Mouse (Mus musculus) gastrocnemius, adult 2 months (tissue): ENCODE results near the gene Erh. TPM values are rescaled to one million over a fixed set of nuclear protein-coding genes. Genes with fewer than 3 reads are reported as not detected.

Experiments
- DNase-seq: peaks from one replicate; pipeline ENCODE4 v3.0.0; 2022
- H3K27ac ChIP-seq: fragments of 200-600 bp; 2 replicates; pipeline ENCODE4 v1.8.1; 2022; ENCODE audit warnings: mild to moderate bottlenecking
- H3K4me3 ChIP-seq: fragments of 200-600 bp; 2 replicates; pipeline ENCODE4 v1.8.1; 2022; ENCODE audit warnings: mild to moderate bottlenecking, moderate library complexity
- CTCF ChIP-seq: fragments of 200-600 bp; IDR thresholded peaks from 2 replicates; pipeline ENCODE4 v1.8.1; 2022; ENCODE audit warnings: antibody characterized with exemption, mild to moderate bottlenecking, moderate library complexity
- intact Hi-C: fragments of 180-260 bp; cut with DNase I; formaldehyde crosslinking; loops from one replicate; pipeline ENCODE4 v1.15.1; 2025
- total RNA-seq, 2 experiments: library from RNA; stranded (reverse); gene quantifications; 2 replicates each; pipeline ENCODE4 v1.2.3; 2021

Erh gene
- total RNA-seq, 2 experiments from 2014 or later: 14.4 to 17.7 TPM

DNA sequence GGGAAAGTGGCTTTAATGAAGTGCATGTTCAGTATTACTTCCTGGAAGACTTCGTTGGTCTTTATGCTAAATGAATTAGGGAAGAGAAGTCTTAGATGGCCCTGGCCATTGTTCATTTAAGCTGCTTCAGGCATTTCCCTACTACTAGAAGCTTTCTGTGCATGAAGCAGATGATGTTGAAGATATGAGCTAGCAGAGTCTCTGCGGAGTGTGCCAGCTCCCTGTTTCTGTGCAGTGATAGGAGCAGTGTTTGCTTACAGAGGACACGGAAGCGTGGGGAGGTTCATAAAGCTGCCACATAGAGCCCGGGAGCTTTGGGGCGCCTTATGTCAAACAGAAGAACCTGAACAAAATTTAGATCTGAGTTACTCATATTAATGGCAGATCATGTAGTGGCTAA, 14.5 kb upstream of the Erh start:
- no peak overlapping the region for H3K4me3 ChIP-seq
- intact Hi-C loops: no loop called here
- H3K27ac ChIP-seq: no peak overlapping the region
- no peak for DNase-seq
- TF ChIP-seq CTCF: no peak

DNA sequence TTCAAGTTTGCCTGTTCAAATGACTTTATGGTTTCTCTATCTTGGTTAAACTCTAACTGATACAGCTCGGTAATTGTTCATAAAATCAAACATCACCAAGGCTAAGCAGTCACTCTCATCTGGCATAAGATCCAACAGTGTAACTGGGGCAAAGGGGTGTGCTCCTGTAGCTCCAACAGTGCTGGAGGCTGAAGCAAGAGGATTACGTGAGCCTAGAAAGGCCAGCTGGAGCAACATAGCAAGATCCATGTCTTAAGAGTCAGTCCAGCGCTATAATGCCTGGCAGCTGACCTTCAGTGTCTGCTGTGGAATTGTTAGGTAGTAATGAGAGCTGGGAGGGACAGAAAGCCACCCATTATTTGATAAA, 10.5 kb upstream of the Erh start:
- peak; percentile 38 for DNase-seq
- intact Hi-C loops: no loop called here
- no peak overlapping the region for H3K4me3 ChIP-seq
- TF ChIP-seq CTCF: no peak
- peak overlapping the region; percentile 53; the same call in 1 of the 2 replicates for H3K27ac ChIP-seq

GRCm38 (mm10) chr12:80653951-80654658, 10.0 kb upstream of the Erh start:
- Histone ChIP-seq H3K4me3 (peak overlapping the region; percentile 13; the same call in 1 of the 2 replicates), H3K27ac (peak overlapping the region; percentile 53)
- intact Hi-C loops: no loop called here
- peak; percentile 36 for DNase-seq
- no peak for TF ChIP-seq CTCF

- Histone ChIP-seq H3K27ac (no peak overlapping the region), H3K4me3 (peak overlapping the region; percentile 90)
- intact Hi-C loops: loop anchor here (10.0 kb wide), 4 partner anchors 182 to 1472 kb away; partner anchors contain the start of genes Exd2 and Vti1b
- TF ChIP-seq CTCF: no peak
- no peak for DNase-seq
Observed at GRCm38 (mm10) chr12:80646377-80646776, 2.2 kb upstream of the Erh start.

DNA sequence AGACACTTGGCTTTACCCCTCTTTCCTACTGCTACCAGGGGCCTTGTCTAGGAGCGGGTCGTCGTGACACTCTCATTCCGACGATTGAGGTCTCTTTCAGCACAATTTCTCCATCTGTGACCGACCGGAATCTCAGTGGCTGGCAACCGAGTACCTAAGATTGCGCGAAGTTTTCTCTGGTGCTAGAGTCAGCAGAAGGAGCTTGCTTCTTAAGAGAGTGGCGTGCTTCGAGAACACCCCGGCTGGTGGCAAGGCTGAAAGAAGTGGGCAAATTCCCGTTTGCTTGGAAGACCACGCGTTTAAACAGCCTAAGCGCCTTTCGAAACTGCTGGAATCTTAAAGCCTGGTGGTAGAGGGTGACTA, 346 bp upstream of the Erh start:
- DNase-seq: no peak
- peak overlapping the region; percentile 90 for H3K4me3 ChIP-seq
- peak overlapping the region; percentile 93 for H3K27ac ChIP-seq
- intact Hi-C loops: loop anchor here (5.0 to 10.0 kb wide), 5 partner anchors 180 to 1470 kb away; partner anchors contain the start of genes Exd2, Srsf5 and Vti1b
- no peak for TF ChIP-seq CTCF

GRCm38 (mm10) chr12:80642725-80643692, 1.1 kb downstream of the Erh start:
- peak; percentile 52 for DNase-seq
- intact Hi-C loops: loop anchor here (5.0 to 10.0 kb wide), 5 partner anchors 178 to 1468 kb away; partner anchors contain the start of genes Exd2, Srsf5 and Vti1b
- peak overlapping the region; percentile 93 for H3K27ac ChIP-seq
- TF ChIP-seq CTCF: peak; percentile 66
- peak overlapping the region; percentile 90 for H3K4me3 ChIP-seq

- intact Hi-C loops: no loop called here
- Histone ChIP-seq H3K27ac (no peak overlapping the region), H3K4me3 (no peak overlapping the region)
- TF ChIP-seq CTCF: no peak
- DNase-seq: no peak
Observed at GRCm38 (mm10) chr12:80631790-80632189, 12.4 kb downstream of the Erh start.

DNA sequence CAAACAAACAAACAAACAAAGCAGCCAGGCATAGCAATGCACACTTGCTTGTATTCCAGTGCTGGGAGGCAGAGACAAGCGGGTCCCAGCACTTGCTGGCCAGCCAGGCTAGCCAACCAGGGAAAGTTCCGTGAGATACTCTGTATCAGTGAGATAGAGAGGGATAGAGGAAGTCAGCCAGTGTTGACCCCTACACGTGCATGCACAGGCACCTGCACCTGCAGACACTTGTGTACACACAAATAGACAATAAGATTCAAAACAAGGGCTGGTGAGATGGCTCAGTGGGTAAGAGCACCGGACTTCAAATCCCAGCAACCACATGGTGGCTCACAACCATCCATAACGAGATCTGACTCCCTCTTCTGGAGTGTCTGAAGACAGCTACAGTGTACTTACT, 23.6 kb downstream of the Erh start:
- Histone ChIP-seq H3K4me3 (no peak overlapping the region), H3K27ac (no peak overlapping the region)
- DNase-seq: no peak
- intact Hi-C loops: no loop called here
- no peak for TF ChIP-seq CTCF

DNA sequence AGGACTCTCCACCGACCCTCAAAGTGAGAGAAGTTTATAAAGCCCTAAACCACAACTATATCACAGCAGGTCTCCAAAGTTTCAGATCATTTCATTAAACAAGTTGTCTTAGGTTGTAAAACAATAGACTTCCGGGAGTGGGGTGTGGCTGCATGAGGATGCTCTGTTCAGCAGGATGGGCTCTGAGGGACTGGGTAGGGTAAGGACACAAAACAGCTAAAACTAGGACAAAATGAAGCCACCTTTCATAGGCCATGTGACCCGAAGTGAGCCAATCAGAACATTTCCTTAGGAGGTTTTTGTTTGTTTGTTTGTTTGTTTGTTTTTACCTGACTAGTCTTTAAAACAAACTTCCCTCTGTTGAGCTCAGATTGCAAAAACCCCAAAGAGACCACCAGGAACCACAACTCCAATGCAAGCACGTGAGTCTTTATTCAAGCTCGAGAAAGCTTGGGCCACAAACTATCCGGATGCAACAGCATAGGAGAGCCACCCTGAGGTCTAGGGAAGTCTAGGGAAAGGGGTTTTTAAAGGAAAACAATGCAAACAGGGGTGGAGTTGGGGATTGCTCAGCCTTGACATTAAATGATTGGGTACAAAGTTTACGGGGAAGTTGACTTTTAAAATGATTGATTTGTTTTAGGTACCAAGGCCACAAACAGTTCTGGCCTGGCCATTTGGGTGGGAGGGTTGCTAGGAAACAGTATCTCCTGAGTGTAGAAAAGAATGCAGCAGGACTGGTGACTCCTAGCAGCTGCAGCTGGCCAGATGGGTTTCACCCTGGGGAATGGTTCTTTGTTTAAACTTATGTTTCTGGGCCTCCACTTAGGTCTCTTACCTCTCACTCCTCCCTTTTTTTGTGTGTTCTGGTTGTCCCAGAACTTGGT, 28.5 kb downstream of the Erh start:
- no peak for TF ChIP-seq CTCF
- Histone ChIP-seq H3K4me3 (no peak overlapping the region), H3K27ac (no peak overlapping the region)
- DNase-seq: no peak
- intact Hi-C loops: no loop called here

GRCm38 (mm10) chr12:80612113-80612791, 31.9 kb downstream of the Erh start:
- H3K4me3 ChIP-seq: no peak overlapping the region
- no peak for TF ChIP-seq CTCF
- H3K27ac ChIP-seq: no peak overlapping the region
- no peak for DNase-seq
- intact Hi-C loops: no loop called here

DNA sequence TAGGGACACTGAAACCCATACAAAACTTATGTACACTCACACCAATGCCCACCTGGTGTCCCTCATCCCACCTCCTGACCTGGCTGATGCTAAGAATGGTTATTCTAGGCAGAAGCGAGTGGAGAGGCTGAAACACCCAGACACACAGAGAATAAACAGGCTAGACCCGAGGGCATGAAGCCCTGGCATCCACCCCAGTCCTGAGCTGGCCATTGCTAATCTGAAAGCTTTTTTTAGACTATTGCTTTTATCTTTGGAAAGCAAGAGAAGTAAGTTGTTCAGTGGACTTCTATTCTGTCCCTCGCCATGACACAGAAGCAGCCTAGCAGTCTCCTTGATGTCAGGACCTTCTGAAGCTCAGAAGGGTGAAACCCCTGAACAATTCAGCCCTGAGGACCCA, 34.2 kb downstream of the Erh start:
- TF ChIP-seq CTCF: no peak
- intact Hi-C loops: no loop called here
- DNase-seq: peak; percentile 24
- Histone ChIP-seq H3K4me3 (no peak overlapping the region), H3K27ac (no peak overlapping the region)

GRCm38 (mm10) chr12:80608576-80608975, 35.6 kb downstream of the Erh start:
- H3K27ac ChIP-seq: no peak overlapping the region
- H3K4me3 ChIP-seq: no peak overlapping the region
- no peak for DNase-seq
- no peak for TF ChIP-seq CTCF
- intact Hi-C loops: no loop called here
